Mouse (Mus musculus): ENCODE measurements around the gene Moap1. TPM values are rescaled to one million over a fixed set of nuclear protein-coding genes. Genes with fewer than 3 reads are reported as not detected.

Moap1 gene
- polyA plus RNA-seq, 1 experiment from 2014 or later = 21.1 TPM

DNA sequence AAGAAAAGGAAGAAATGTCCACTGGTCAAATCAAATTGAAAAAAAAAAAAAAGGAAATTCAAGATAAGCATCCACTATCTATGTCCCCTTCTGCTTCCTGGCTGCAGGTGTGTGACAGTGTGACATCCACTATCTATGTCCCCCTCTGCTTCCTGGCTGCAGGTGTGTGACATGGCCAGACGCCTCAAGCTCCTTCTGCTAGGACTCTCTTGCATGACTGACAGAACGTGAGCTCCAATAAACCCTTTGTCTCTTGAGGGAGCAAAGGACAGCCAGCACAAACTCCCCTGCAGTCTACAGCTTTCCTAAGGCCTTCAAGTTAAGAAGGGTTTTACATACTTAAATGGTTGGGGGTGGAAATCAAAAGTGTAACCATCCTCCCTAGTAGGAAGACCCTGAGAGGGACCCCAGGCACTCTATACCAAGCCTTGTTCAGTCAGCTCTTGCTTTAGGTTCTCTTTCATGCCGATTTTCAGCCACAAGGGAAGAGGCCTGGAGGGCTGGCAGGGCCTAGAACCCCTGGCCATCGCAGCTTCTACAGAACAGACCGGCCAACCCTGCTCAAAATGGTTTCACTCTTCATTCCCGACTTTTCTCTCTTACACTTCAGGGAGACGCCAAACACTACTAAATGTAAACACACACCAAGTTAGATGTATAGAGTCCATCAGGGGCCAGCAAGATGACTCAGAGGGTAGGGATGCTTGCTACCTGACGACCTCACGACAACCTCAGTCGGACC, 28.6 kb downstream of the Moap1 start:
- H3K9me3 ChIP-seq (replicated peaks; ENCODE audit: control insufficient read depth, low read length) = no peaks in the 10 kb centered on the region
- WGBS (ENCODE audit: insufficient replicate concordance) = 78% methylated on average over 10 of the region's 10 CpGs
- no peaks in the 10 kb centered on the region for H3K4me1 ChIP-seq (ENCODE audit: control insufficient read depth, insufficient read depth, low read length)
- H3K4me3 ChIP-seq (ENCODE audit: low read depth, low read length) = no peak overlapping the region
- no peak overlapping the region for H3K9ac ChIP-seq (ENCODE audit: low read depth, low read length)
- no peak overlapping the region for H3K4me2 ChIP-seq
- no peaks in the 10 kb centered on the region for H3K36me3 ChIP-seq (ENCODE audit: control insufficient read depth, insufficient read depth, low read length)
- no peak for ATAC-seq (replicated peaks; ENCODE audit: insufficient number of reproducible peaks, low FRiP score, low TSS enrichment)
- no peak overlapping the region for H3K27ac ChIP-seq (ENCODE audit: low read depth, low read length)
- H3K27me3 ChIP-seq (ENCODE audit: control insufficient read depth, insufficient read depth, low read length) = no peaks in the 10 kb centered on the region

DNA sequence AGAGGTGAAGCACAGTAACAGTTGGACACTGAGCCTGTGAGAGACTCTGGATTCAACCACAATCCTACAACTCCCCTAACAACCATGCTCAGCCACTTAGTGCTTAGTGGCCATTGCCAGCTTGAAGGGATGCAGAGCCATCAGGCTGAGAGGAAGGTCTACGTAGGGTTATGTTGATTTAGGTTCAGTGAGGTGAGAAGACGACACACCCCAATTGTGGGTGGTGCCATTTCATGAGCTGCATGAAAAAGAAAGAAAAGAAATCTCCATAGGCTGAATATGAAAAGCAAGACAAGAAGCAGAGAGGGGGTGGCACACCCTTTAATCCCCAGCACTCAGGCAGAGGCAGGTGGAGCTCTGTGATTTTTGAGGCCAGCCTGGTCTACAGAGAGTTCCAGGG, 29.3 kb downstream of the Moap1 start:
- Histone ChIP-seq H3K4me2 (no peak overlapping the region), H3K27me3 (ENCODE audit: control insufficient read depth, insufficient read depth, low read length) (no peaks in the 10 kb centered on the region), H3K9me3 (replicated peaks; ENCODE audit: control insufficient read depth, low read length) (no peaks in the 10 kb centered on the region), H3K4me1 (ENCODE audit: control insufficient read depth, insufficient read depth, low read length) (no peaks in the 10 kb centered on the region), H3K4me3 (ENCODE audit: low read depth, low read length) (no peak overlapping the region), H3K9ac (ENCODE audit: low read depth, low read length) (no peak overlapping the region), H3K27ac (ENCODE audit: low read depth, low read length) (no peak overlapping the region), H3K36me3 (ENCODE audit: control insufficient read depth, insufficient read depth, low read length) (no peaks in the 10 kb centered on the region)
- WGBS (ENCODE audit: insufficient replicate concordance) = 67% methylated on average over 2 of the region's 2 CpGs
- ATAC-seq (replicated peaks; ENCODE audit: insufficient number of reproducible peaks, low FRiP score, low TSS enrichment) = no peak

DNA sequence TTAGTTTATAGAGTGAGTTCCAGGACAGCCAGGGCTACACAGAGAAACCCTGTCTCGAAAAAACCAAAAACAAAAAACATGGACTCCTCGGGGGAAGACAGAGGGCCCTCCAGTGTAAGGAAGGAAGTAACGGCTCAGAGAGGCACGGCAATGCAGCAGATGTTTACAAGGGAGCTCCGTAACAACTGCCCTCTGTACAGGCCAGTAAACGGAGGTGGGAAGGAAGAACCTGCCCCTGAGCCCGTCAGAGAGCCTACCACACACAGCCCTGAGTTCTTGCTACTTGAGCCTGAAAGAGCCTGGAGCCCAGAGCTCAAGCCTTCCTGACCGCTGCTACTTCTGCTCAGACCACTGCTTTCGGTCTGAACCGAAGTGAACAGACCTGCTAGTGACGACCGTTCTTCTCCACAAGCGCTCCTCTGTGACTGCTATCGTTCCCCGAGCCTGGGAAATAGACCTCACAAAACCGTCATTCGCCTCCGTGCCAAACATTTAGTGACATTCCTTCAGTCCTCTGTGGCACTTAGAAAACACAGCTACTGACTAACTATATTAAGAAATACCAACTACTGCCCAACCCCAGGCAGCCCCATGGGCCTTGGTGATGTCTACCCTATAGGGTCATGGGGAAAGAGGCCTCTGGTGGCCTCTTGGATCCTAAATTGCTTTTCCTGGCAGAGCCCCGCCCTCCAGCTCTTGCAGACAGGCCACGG, 30.2 kb downstream of the Moap1 start:
- no peaks in the 10 kb centered on the region for H3K27me3 ChIP-seq (ENCODE audit: control insufficient read depth, insufficient read depth, low read length)
- H3K9ac ChIP-seq (ENCODE audit: low read depth, low read length) = no peak overlapping the region
- no peak overlapping the region for H3K4me2 ChIP-seq
- 69% methylated on average over 20 of the region's 20 CpGs for WGBS (ENCODE audit: insufficient replicate concordance)
- no peaks in the 10 kb centered on the region for H3K36me3 ChIP-seq (ENCODE audit: control insufficient read depth, insufficient read depth, low read length)
- no peak overlapping the region for H3K4me3 ChIP-seq (ENCODE audit: low read depth, low read length)
- H3K4me1 ChIP-seq (ENCODE audit: control insufficient read depth, insufficient read depth, low read length) = no peaks in the 10 kb centered on the region
- no peak for ATAC-seq (replicated peaks; ENCODE audit: insufficient number of reproducible peaks, low FRiP score, low TSS enrichment)
- H3K9me3 ChIP-seq (replicated peaks; ENCODE audit: control insufficient read depth, low read length) = no peaks in the 10 kb centered on the region
- no peak overlapping the region for H3K27ac ChIP-seq (ENCODE audit: low read depth, low read length)

DNA sequence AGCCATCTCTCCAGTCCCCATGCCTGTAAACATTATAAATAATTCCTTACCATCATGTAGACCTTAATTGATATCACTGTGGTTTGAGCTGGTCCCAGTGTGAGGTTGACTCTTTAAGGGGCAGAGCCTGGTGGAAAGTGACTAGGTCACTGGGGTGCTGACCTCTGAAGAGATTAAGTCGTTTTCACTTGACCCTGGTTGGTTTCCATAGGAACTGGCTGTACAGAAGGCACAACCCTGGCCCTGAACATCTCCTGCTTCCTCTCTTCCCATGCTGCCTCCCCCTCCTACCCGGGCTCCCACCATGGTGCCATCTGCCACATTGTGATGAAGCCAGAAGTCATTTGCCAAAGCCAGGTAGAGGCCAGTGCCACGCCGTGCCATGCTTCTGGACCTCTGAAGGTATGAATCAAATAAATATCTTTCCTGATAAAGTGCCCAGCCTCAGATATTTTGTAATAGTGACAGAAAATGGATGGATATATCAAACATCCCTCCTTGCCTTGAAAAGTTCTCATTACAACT, 32.5 kb downstream of the Moap1 start:
- no peak for ATAC-seq (replicated peaks; ENCODE audit: insufficient number of reproducible peaks, low FRiP score, low TSS enrichment)
- no peak overlapping the region for H3K4me2 ChIP-seq
- 68% methylated on average over 4 of the region's 4 CpGs for WGBS (ENCODE audit: insufficient replicate concordance)
- no peak overlapping the region for H3K4me3 ChIP-seq (ENCODE audit: low read depth, low read length)
- 0 out of 2 replicates have a peak, but pooled peaks cover 7% of the 10 kb centered on the region for H3K27me3 ChIP-seq (ENCODE audit: control insufficient read depth, insufficient read depth, low read length)
- H3K27ac ChIP-seq (ENCODE audit: low read depth, low read length) = no peak overlapping the region
- H3K4me1 ChIP-seq (ENCODE audit: control insufficient read depth, insufficient read depth, low read length) = 0 out of 2 replicates have a peak, but pooled peaks cover 3% of the 10 kb centered on the region
- no peaks in the 10 kb centered on the region for H3K9me3 ChIP-seq (replicated peaks; ENCODE audit: control insufficient read depth, low read length)
- H3K36me3 ChIP-seq (ENCODE audit: control insufficient read depth, insufficient read depth, low read length) = no peaks in the 10 kb centered on the region
- H3K9ac ChIP-seq (ENCODE audit: low read depth, low read length) = no peak overlapping the region

DNA sequence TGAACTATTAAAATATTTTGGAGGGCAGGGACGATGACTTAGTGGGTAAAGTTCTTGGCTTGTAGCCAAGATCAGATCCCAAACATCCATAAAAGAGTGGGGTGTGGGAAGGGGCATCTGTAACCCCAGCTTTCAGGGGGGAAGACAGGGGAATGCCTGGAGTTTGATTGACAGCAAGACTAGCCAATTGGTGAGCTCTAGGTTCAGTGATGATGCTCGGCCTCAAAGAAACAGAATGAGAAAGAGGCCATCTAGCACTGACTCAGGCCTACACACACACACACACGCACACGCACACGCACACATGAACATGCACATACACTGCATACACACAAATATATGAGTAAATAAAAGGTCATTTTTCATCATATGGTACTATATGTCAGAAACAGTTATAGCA, 33.6 kb downstream of the Moap1 start:
- Histone ChIP-seq H3K4me2 (no peak overlapping the region), H3K9me3 (replicated peaks; ENCODE audit: control insufficient read depth, low read length) (no peaks in the 10 kb centered on the region), H3K27me3 (ENCODE audit: control insufficient read depth, insufficient read depth, low read length) (peaks cover 7% of the 10 kb centered on the region; the same call in 1 of the 2 replicates), H3K4me3 (ENCODE audit: low read depth, low read length) (no peak overlapping the region), H3K27ac (ENCODE audit: low read depth, low read length) (no peak overlapping the region), H3K36me3 (ENCODE audit: control insufficient read depth, insufficient read depth, low read length) (no peaks in the 10 kb centered on the region), H3K9ac (ENCODE audit: low read depth, low read length) (no peak overlapping the region), H3K4me1 (ENCODE audit: control insufficient read depth, insufficient read depth, low read length) (peaks cover 8% of the 10 kb centered on the region; the same call in 1 of the 2 replicates)
- no peak for ATAC-seq (replicated peaks; ENCODE audit: insufficient number of reproducible peaks, low FRiP score, low TSS enrichment)
- 82% methylated on average over 5 of the region's 5 CpGs for WGBS (ENCODE audit: insufficient replicate concordance)

DNA sequence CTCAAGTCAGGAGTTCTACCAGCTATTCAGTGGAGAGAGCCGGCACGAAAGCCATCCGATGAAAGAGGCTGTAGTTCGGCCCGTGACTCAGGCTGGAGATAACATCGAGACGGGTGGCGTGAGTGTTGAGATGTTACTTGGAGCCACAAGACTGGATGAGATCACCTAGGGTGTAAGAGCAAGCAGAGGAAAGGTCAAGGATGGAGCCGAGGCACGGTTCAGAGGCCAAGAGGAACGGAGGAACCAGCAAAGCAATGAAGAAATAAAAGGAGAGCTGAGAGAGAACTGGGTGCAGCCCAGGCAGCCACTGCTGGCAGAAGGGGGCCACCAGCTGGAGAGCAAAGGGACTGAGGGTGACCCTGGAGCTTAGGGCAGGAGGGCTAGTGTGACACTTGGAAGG, 35.2 kb downstream of the Moap1 start:
- Histone ChIP-seq H3K9me3 (replicated peaks; ENCODE audit: control insufficient read depth, low read length) (no peaks in the 10 kb centered on the region), H3K4me3 (ENCODE audit: low read depth, low read length) (no peak overlapping the region), H3K27ac (ENCODE audit: low read depth, low read length) (no peak overlapping the region), H3K4me1 (ENCODE audit: control insufficient read depth, insufficient read depth, low read length) (peaks cover 14% of the 10 kb centered on the region), H3K36me3 (ENCODE audit: control insufficient read depth, insufficient read depth, low read length) (no peaks in the 10 kb centered on the region), H3K9ac (ENCODE audit: low read depth, low read length) (no peak overlapping the region), H3K4me2 (peak overlapping the region; percentile 29), H3K27me3 (ENCODE audit: control insufficient read depth, insufficient read depth, low read length) (peaks cover 14% of the 10 kb centered on the region)
- no peak for ATAC-seq (replicated peaks; ENCODE audit: insufficient number of reproducible peaks, low FRiP score, low TSS enrichment)
- WGBS (ENCODE audit: insufficient replicate concordance) = 35% methylated on average over 11 of the region's 11 CpGs

DNA sequence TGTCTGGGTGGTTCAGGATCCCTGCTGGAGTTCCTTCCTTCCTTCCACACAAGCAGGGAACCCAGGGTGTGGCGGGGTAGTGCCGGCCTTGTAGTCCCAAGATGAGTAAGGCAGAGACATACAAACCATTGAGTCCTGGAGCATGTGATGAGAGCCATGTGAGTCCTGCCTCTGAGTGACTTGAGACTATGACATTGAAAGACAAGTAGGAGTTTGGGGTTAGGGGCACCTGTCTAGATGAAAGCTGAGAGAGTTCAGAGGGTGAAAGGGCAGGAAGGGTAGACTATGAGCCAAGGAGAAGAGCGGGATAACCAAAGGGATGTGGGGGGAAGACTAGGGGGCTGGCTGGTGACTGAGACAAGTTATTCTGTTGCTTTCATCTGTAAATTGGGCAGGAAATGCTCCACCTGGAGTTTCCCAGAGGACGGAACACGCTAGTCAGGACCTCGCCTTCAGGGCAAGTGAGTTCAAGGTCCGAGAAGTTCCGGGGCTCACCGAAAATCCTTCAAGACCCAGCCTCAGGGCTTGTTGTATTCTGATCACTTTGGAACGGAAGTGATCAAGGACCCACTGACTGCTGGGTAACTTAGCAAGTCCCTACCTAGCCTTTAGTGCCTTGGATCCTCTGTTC, 36.5 kb downstream of the Moap1 start:
- 86% methylated on average over 10 of the region's 10 CpGs for WGBS (ENCODE audit: insufficient replicate concordance)
- Histone ChIP-seq H3K9me3 (replicated peaks; ENCODE audit: control insufficient read depth, low read length) (no peaks in the 10 kb centered on the region), H3K9ac (ENCODE audit: low read depth, low read length) (no peak overlapping the region), H3K4me3 (ENCODE audit: low read depth, low read length) (no peak overlapping the region), H3K36me3 (ENCODE audit: control insufficient read depth, insufficient read depth, low read length) (no peaks in the 10 kb centered on the region), H3K4me1 (ENCODE audit: control insufficient read depth, insufficient read depth, low read length) (peaks cover 20% of the 10 kb centered on the region), H3K27me3 (ENCODE audit: control insufficient read depth, insufficient read depth, low read length) (peaks cover 14% of the 10 kb centered on the region), H3K27ac (ENCODE audit: low read depth, low read length) (no peak overlapping the region), H3K4me2 (no peak overlapping the region)
- ATAC-seq (replicated peaks; ENCODE audit: insufficient number of reproducible peaks, low FRiP score, low TSS enrichment) = no peak

DNA sequence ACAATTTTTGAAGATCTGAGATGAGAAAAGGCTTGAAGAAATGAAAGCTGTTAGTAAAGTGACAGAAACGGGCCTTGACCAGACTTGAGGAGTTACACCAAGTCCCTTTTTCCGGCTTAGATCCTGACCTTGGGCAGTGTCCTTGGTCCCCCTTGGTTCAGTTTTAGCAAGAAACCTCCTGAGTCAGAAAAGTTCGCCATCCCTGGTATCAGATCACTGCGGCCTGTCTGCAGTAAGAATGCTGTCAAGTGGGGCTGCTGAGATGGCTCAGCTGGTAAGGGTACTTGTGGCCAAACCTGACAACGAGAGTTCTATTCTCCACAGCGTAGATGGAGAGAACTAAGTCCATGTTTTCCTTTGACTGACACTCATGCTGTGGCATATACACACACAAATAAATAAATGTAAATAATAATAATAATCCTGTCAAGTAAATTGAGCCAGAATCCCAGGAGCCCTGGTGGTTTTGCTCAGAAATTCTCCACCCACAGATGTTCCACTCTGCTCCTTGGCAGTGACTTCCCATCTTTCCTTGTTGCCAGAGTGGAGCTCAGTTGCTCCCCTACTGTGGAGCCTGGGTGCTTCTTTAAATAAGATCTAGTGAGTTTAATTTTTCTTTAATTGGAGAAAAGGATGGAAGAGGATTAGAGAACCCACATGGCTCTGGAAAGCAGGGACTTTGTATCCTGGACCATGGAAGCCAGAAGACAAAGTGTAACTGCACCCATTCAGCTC, 37.4 kb downstream of the Moap1 start:
- no peaks in the 10 kb centered on the region for H3K9me3 ChIP-seq (replicated peaks; ENCODE audit: control insufficient read depth, low read length)
- ATAC-seq (replicated peaks; ENCODE audit: insufficient number of reproducible peaks, low FRiP score, low TSS enrichment) = no peak
- peaks cover 14% of the 10 kb centered on the region for H3K27me3 ChIP-seq (ENCODE audit: control insufficient read depth, insufficient read depth, low read length)
- H3K36me3 ChIP-seq (ENCODE audit: control insufficient read depth, insufficient read depth, low read length) = no peaks in the 10 kb centered on the region
- H3K4me1 ChIP-seq (ENCODE audit: control insufficient read depth, insufficient read depth, low read length) = peaks cover 20% of the 10 kb centered on the region
- WGBS (ENCODE audit: insufficient replicate concordance) = 58% methylated on average over 6 of the region's 6 CpGs
- peak overlapping the region; percentile 85; the same call in 1 of the 2 replicates for H3K4me3 ChIP-seq (ENCODE audit: low read depth, low read length)
- no peak overlapping the region for H3K27ac ChIP-seq (ENCODE audit: low read depth, low read length)
- H3K9ac ChIP-seq (ENCODE audit: low read depth, low read length) = no peak overlapping the region
- peak overlapping the region; percentile 96 for H3K4me2 ChIP-seq
